Mouse (Mus musculus): ENCODE measurements around the gene Fam133b. TPM values are rescaled to one million over a fixed set of nuclear protein-coding genes. Genes with fewer than 3 reads are reported as not detected.

The Fam133b gene
- polyA plus RNA-seq, 1 experiment from 2014 or later = 24.8 TPM

- no peak overlapping the region for H3K4me3 ChIP-seq (replicated peaks)
- H3K4me2 ChIP-seq = no peak overlapping the region
- no peaks in the 10 kb centered on the region for H3K36me3 ChIP-seq
- H3K9ac ChIP-seq = no peak overlapping the region
- no peak overlapping the region for H3K27ac ChIP-seq
- no peaks in the 10 kb centered on the region for H3K9me3 ChIP-seq
- ATAC-seq (ENCODE audit: insufficient read depth, low FRiP score, low read depth) = no peak
- 62% methylated on average over 2 of the region's 2 CpGs for WGBS
- 0 out of 2 replicates have a peak, but pooled peaks cover 3% of the 10 kb centered on the region for H3K4me1 ChIP-seq
- H3K27me3 ChIP-seq (replicated peaks) = no peaks in the 10 kb centered on the region
Measured at GRCm38 (mm10) chr5:3505553-3505952, 38.1 kb upstream of the Fam133b start.

DNA sequence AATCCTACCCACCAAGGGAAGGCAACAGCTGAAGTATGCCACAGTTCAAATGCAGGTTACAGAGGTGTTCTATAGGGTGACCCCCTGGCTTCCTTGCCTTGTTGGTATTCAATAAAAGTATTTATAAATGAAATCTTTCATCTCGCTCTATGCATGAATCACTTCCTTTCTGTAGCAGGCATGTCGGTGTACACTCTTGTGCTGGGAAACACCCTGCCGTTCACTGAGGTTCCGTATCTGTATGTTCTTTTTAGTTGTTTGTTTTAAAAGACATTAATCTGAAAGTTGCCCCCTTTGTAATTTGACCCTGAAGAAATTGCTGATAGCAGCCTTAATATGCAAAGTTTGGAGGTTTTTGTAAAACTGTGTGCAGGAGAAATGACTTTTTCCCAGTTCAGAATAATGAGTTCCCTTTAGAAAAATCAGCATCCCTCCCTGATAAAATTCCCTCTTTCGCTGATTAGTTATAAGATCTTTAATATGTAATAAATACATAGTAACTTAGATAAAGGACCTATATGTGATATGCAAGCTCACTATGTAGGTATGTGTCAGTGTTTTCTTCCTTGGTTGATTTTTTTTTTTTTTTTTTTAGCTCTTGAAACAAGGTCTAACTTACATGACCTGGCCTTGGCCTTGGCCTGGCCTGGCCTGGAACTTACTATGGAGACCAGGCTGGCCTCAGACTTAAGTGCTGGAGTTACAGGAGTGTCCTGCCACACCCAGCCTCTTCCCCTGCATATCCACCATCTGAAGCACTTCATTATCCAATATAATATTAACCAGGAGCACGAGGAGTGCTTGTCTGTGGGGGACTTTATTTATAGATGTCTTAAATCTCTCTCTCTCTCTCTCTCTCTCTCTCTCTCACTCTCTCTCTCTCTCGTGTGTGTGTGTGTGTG, 34.9 kb upstream of the Fam133b start:
- Histone ChIP-seq H3K9me3 (no peaks in the 10 kb centered on the region), H3K4me1 (no peaks in the 10 kb centered on the region), H3K4me2 (no peak overlapping the region), H3K27me3 (replicated peaks) (no peaks in the 10 kb centered on the region), H3K9ac (no peak overlapping the region), H3K36me3 (no peaks in the 10 kb centered on the region), H3K27ac (no peak overlapping the region), H3K4me3 (replicated peaks) (no peak overlapping the region)
- 41% methylated on average over 7 of the region's 7 CpGs for WGBS
- ATAC-seq (ENCODE audit: insufficient read depth, low FRiP score, low read depth) = no peak

DNA sequence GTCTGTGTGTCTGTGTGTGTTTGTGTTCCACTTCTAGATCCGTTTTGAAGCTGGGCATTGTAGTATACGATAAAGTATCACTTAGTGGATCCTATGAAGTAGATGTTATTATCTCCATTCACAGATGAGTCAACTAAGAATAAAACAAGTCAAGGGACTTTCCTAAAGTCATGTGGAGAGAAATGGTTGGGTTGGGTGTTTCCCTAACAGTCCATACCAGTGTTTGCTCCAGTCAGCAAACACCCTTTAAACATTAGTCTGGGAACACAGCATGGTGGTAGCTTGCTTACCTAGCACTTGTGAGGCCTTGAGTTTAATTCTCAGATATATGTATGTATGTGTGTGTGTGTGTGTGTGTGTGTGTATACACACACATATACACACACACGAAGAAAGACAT, 34.1 kb upstream of the Fam133b start:
- Histone ChIP-seq H3K4me2 (no peak overlapping the region), H3K4me1 (no peaks in the 10 kb centered on the region), H3K36me3 (no peaks in the 10 kb centered on the region), H3K9me3 (no peaks in the 10 kb centered on the region), H3K4me3 (replicated peaks) (no peak overlapping the region), H3K27me3 (replicated peaks) (no peaks in the 10 kb centered on the region), H3K9ac (no peak overlapping the region), H3K27ac (no peak overlapping the region)
- WGBS = 74% methylated on average over 3 of the region's 3 CpGs
- ATAC-seq (ENCODE audit: insufficient read depth, low FRiP score, low read depth) = no peak

DNA sequence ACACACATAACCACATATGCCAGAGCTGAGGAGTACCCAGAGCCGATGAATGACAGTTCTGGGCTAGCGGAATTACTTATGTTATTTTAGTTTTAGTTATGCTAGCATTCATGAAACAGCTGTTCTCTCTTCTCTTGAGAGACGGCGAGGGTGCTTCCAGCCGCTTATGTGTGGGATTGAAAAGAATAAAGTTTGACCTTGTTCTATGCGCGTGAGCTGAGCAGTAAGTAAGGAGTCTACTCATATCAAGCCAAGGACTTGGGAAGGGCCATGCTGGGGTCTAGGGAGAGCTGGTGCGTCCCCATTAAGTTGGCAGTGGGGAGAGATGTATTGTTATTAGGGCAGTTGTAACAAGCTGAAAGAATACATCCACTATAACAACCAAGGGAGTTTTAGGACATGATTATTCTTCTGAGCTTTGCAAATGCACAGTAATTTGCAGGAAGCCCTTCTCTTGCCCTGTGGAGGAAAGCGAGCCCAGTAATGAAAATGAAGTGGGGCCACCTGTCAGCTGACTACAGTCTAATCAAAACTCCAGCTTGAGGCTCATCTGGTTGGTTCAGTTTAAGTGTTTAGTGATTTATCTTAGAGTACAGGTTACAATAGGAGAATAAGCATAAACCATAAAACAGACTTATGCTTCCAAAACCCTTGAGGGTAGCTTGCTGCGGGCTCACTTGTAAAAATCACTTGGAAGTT, 32.4 kb upstream of the Fam133b start:
- H3K4me2 ChIP-seq = no peak overlapping the region
- no peaks in the 10 kb centered on the region for H3K4me1 ChIP-seq
- no peak for ATAC-seq (ENCODE audit: insufficient read depth, low FRiP score, low read depth)
- no peaks in the 10 kb centered on the region for H3K9me3 ChIP-seq
- no peak overlapping the region for H3K4me3 ChIP-seq (replicated peaks)
- H3K36me3 ChIP-seq = no peaks in the 10 kb centered on the region
- H3K9ac ChIP-seq = no peak overlapping the region
- H3K27me3 ChIP-seq (replicated peaks) = no peaks in the 10 kb centered on the region
- WGBS = 60% methylated on average over 10 of the region's 10 CpGs
- H3K27ac ChIP-seq = no peak overlapping the region

DNA sequence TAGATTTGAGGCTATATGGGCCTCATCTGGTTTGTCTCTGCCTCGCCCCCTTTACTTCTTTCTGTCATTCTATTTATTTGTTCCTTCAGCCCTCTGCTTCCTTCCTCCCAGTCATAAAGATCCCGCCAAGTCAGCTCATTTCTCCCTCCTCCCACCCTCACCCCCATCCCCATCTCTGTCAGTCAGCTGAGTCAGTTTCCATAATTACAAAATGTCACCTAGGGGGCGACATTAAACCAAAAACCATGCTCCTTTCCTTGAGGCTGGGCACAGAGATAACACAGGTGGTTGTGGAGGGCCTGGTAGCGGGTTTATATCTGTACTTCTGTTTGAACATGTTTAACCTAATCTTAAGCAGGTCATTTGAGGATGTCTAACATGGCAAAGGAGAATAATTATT, 31.0 kb upstream of the Fam133b start:
- H3K36me3 ChIP-seq = no peaks in the 10 kb centered on the region
- H3K4me3 ChIP-seq (replicated peaks) = no peak overlapping the region
- WGBS = 44% methylated on average over 4 of the region's 4 CpGs
- no peak overlapping the region for H3K9ac ChIP-seq
- ATAC-seq (ENCODE audit: insufficient read depth, low FRiP score, low read depth) = no peak
- H3K4me1 ChIP-seq = peaks cover 3% of the 10 kb centered on the region
- H3K27me3 ChIP-seq (replicated peaks) = no peaks in the 10 kb centered on the region
- no peak overlapping the region for H3K27ac ChIP-seq
- no peak overlapping the region for H3K4me2 ChIP-seq
- H3K9me3 ChIP-seq = no peaks in the 10 kb centered on the region

GRCm38 (mm10) chr5:3514901-3515311, 28.7 kb upstream of the Fam133b start:
- Histone ChIP-seq H3K36me3 (no peaks in the 10 kb centered on the region), H3K4me3 (replicated peaks) (no peak overlapping the region), H3K4me2 (no peak overlapping the region), H3K27me3 (replicated peaks) (no peaks in the 10 kb centered on the region), H3K27ac (no peak overlapping the region), H3K4me1 (peaks cover 3% of the 10 kb centered on the region), H3K9me3 (no peaks in the 10 kb centered on the region), H3K9ac (no peak overlapping the region)
- 48% methylated on average over 8 of the region's 8 CpGs for WGBS
- peak; percentile 57; the same call in 1 of the 2 replicates for ATAC-seq (ENCODE audit: insufficient read depth, low FRiP score, low read depth)

DNA sequence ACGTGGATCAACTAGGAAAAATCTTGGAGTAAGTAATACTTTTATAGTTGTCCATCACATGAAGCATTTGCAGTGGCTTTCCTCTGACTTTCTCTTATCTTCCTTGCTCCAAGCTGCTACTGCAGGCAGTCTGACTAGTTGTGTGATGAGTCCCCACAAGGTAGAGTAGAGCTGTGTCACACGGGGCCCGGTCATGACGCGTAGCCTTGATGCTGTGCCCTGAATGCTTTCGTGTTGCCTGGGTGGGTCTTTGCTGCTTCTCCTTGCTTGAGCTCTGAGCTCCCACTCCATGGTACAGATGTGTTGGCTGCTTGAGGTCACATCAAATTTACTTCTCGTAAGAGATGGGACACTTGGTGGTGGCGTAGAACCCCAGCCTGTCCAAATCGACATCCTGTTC, 28.2 kb upstream of the Fam133b start:
- Histone ChIP-seq H3K27ac (no peak overlapping the region), H3K9me3 (no peaks in the 10 kb centered on the region), H3K4me1 (peaks cover 3% of the 10 kb centered on the region), H3K27me3 (replicated peaks) (no peaks in the 10 kb centered on the region), H3K36me3 (peaks cover under 1% of the 10 kb centered on the region; the same call in 1 of the 2 replicates), H3K9ac (no peak overlapping the region), H3K4me3 (replicated peaks) (no peak overlapping the region), H3K4me2 (no peak overlapping the region)
- ATAC-seq (ENCODE audit: insufficient read depth, low FRiP score, low read depth) = no peak
- WGBS = 86% methylated on average over 9 of the region's 9 CpGs

DNA sequence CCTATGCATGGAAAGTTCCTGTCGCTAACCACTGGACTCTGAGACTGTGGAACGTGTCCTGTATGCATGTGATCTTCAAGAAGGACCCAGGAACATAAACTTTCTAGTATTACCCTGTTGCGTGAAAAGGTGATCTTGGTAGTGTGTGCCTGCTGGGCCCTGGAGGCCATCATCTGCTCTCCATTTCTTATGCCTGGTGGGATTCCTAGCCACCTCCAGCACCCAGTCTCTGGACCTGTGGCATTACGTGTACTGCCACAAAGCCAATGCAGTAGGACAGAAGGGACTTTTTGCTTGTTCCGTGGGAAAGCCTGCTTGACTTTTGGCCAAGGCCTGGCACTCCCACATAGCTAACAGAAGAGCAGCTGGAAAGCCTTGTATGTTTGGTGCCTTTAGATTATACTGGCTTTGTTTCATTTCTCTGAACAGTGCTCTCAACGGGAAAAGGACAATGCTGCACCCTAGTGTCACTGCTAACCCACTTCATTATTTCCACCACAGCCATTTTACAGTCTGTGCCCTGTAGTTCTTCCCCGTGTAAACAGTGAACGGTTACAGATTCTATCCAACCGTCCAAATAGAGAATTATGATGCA, 27.1 kb upstream of the Fam133b start:
- ATAC-seq (ENCODE audit: insufficient read depth, low FRiP score, low read depth) = peak; percentile 78; the same call in 1 of the 2 replicates
- Histone ChIP-seq H3K4me1 (peaks cover 3% of the 10 kb centered on the region), H3K36me3 (peaks cover 3% of the 10 kb centered on the region; the same call in 1 of the 2 replicates), H3K9me3 (no peaks in the 10 kb centered on the region), H3K4me3 (replicated peaks) (no peak overlapping the region), H3K9ac (no peak overlapping the region), H3K4me2 (peak overlapping the region; percentile 21; the same call in 1 of the 2 replicates), H3K27me3 (replicated peaks) (no peaks in the 10 kb centered on the region), H3K27ac (peak overlapping the region; percentile 44; the same call in 1 of the 2 replicates)
- WGBS = 48% methylated on average over 9 of the region's 9 CpGs

- H3K9me3 ChIP-seq = no peaks in the 10 kb centered on the region
- no peak overlapping the region for H3K4me2 ChIP-seq
- no peak overlapping the region for H3K9ac ChIP-seq
- H3K27me3 ChIP-seq (replicated peaks) = no peaks in the 10 kb centered on the region
- peaks cover 3% of the 10 kb centered on the region for H3K4me1 ChIP-seq
- no peak for ATAC-seq (ENCODE audit: insufficient read depth, low FRiP score, low read depth)
- peaks cover 3% of the 10 kb centered on the region; the same call in 1 of the 2 replicates for H3K36me3 ChIP-seq
- H3K4me3 ChIP-seq (replicated peaks) = no peak overlapping the region
- 81% methylated on average over 18 of the region's 18 CpGs for WGBS
- no peak overlapping the region for H3K27ac ChIP-seq
Measured at GRCm38 (mm10) chr5:3520493-3521359, 22.9 kb upstream of the Fam133b start.

DNA sequence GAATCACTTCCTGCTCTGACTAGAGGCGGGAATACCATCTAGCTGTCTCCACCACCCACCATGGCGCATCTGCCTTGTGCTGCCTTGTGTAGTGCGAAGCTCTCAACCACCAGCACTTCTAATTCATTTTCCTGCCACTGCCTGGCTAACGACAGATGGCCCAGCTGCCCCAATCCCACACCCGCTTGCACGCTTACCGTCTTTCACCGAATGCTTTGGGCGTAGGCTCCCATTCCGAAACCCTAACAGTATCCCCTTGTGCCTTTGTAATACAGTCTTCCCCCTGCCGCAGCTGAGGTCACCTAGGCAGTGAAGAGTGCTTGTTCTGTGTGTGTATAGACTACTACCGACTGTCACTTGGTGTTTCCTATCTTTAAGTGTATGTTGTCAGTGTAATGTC, 21.9 kb upstream of the Fam133b start:
- no peaks in the 10 kb centered on the region for H3K4me1 ChIP-seq
- no peak overlapping the region for H3K27ac ChIP-seq
- H3K4me2 ChIP-seq = no peak overlapping the region
- H3K9me3 ChIP-seq = no peaks in the 10 kb centered on the region
- no peak overlapping the region for H3K9ac ChIP-seq
- no peak overlapping the region for H3K4me3 ChIP-seq (replicated peaks)
- no peaks in the 10 kb centered on the region for H3K27me3 ChIP-seq (replicated peaks)
- WGBS = 88% methylated on average over 12 of the region's 12 CpGs
- ATAC-seq (ENCODE audit: insufficient read depth, low FRiP score, low read depth) = no peak
- H3K36me3 ChIP-seq = peaks cover 3% of the 10 kb centered on the region; the same call in 1 of the 2 replicates

GRCm38 (mm10) chr5:3522826-3523225, 20.8 kb upstream of the Fam133b start:
- Histone ChIP-seq H3K4me1 (no peaks in the 10 kb centered on the region), H3K4me2 (no peak overlapping the region), H3K4me3 (replicated peaks) (no peak overlapping the region), H3K9ac (no peak overlapping the region), H3K27me3 (replicated peaks) (no peaks in the 10 kb centered on the region), H3K27ac (no peak overlapping the region), H3K9me3 (no peaks in the 10 kb centered on the region), H3K36me3 (peaks cover 3% of the 10 kb centered on the region; the same call in 1 of the 2 replicates)
- 90% methylated on average over 10 of the region's 10 CpGs for WGBS
- ATAC-seq (ENCODE audit: insufficient read depth, low FRiP score, low read depth) = no peak
